ENCODE assay signal across 9 mouse cellular contexts in genomic region chr11:97546804-97547411, GRCm38 (mm10). TPM values are rescaled to one million over a fixed set of nuclear protein-coding genes. Genes with fewer than 3 reads are reported as not detected.
DNase-seq lines count a peak whose midpoint lies in the region; ATAC-seq and TF ChIP-seq lines count a peak whose summit lies in the region.
"Had no signal": no experiment of that assay in that cellular context is flagged by ENCODE, and none has a peak within 500 bp of the region (broad histone marks: within the 10 kb centered on the region; RNA-seq: fewer than 3 reads in every experiment).

No protein-coding gene starts in this region.

- peak; percentile 45; the same call in 1 of the 2 replicates for TF ChIP-seq EP300 in ES-Bruce4 (IDR thresholded peaks at IDR 0.05; ENCODE audit: insufficient read depth, low read depth, low read length)

- H3K27me3 ChIP-seq in ES-Bruce4 (ENCODE audit: control insufficient read depth, insufficient read depth, low read length, poor library complexity, severe bottlenecking): no peaks in the 10 kb centered on the region
- peaks cover 90% of the 10 kb centered on the region for H3K27me3 ChIP-seq in embryonic facial prominence, embryonic 15.5 days
- H3K27me3 ChIP-seq in hindbrain, embryonic 16.5 days (replicated peaks; ENCODE audit: control insufficient read depth, insufficient read depth, low read length): peaks cover 17% of the 10 kb centered on the region; the same call in 1 of the 2 replicates
- H3K27me3 ChIP-seq in liver, embryonic 12.5 days (replicated peaks): peaks cover 100% of the 10 kb centered on the region

- H3K4me1 ChIP-seq in ES-Bruce4 (ENCODE audit: control insufficient read depth, insufficient read depth, low read length): peaks cover 1% of the 10 kb centered on the region
- H3K4me1 ChIP-seq in embryonic facial prominence, embryonic 15.5 days: peaks cover 18% of the 10 kb centered on the region
- peaks cover 34% of the 10 kb centered on the region for H3K4me1 ChIP-seq in hindbrain, embryonic 16.5 days (ENCODE audit: control insufficient read depth, insufficient read depth, low read depth, low read length)
- H3K4me1 ChIP-seq in liver, embryonic 12.5 days: peaks cover 10% of the 10 kb centered on the region; the same call in 1 of the 2 replicates
- H3K4me1 ChIP-seq in olfactory bulb, adult 2 months (ENCODE audit: control insufficient read depth, insufficient read depth, low read length): peaks cover 53% of the 10 kb centered on the region

- ATAC-seq in embryonic facial prominence, embryonic 15.5 days (ENCODE audit: insufficient number of reproducible peaks, low FRiP score, low TSS enrichment, low read depth): peak; percentile 34; the same call in 1 of the 2 replicates
- peak; percentile 32; the same call in 1 of the 2 replicates for ATAC-seq in hindbrain, embryonic 16.5 days
- ATAC-seq in liver, embryonic 12.5 days: 0 out of 2 replicates have a peak, but pooled peaks have one; percentile 43

- TF ChIP-seq CTCF in ES-Bruce4 (IDR thresholded peaks at IDR 0.05; ENCODE audit: low read depth, low read length): no peak
- TF ChIP-seq CTCF in olfactory bulb, adult 2 months (IDR thresholded peaks at IDR 0.05; ENCODE audit: insufficient read depth, low read depth, low read length): no peak

- H3K4me2 ChIP-seq in embryonic facial prominence, embryonic 15.5 days (replicated peaks): peak overlapping the region; percentile 99
- peak overlapping the region; percentile 98 for H3K4me2 ChIP-seq in hindbrain, embryonic 16.5 days (ENCODE audit: low read length)
- H3K4me2 ChIP-seq in liver, embryonic 12.5 days: peak overlapping the region; percentile 75

- H3K4me3 ChIP-seq in ES-Bruce4 (ENCODE audit: low read depth, low read length): peak overlapping the region; percentile 60
- peak overlapping the region; percentile 53 for H3K4me3 ChIP-seq in embryonic facial prominence, embryonic 15.5 days (replicated peaks)
- peak overlapping the region; percentile 55 for H3K4me3 ChIP-seq in hindbrain, embryonic 16.5 days (ENCODE audit: low read length)
- peak overlapping the region; percentile 54 for H3K4me3 ChIP-seq in liver, embryonic 12.5 days
- H3K4me3 ChIP-seq in olfactory bulb, adult 2 months (ENCODE audit: insufficient read depth, low read depth, low read length): peak overlapping the region; percentile 68

- peak overlapping the region; percentile 88 for H3K9ac ChIP-seq in ES-Bruce4 (ENCODE audit: low read depth, poor library complexity, severe bottlenecking)
- 0 out of 2 replicates have a peak overlapping the region, but pooled peaks have one; percentile 23 for H3K9ac ChIP-seq in embryonic facial prominence, embryonic 15.5 days
- H3K9ac ChIP-seq in hindbrain, embryonic 16.5 days (ENCODE audit: low read depth, low read length): peak overlapping the region; percentile 74
- H3K9ac ChIP-seq in liver, embryonic 12.5 days: no peak overlapping the region

- no peak overlapping the region for H3K27ac ChIP-seq in ES-Bruce4 (ENCODE audit: insufficient read depth, low read length)
- H3K27ac ChIP-seq in embryonic facial prominence, embryonic 15.5 days (replicated peaks): no peak overlapping the region
- H3K27ac ChIP-seq in hindbrain, embryonic 16.5 days (ENCODE audit: low read depth, low read length): peak overlapping the region; percentile 19; the same call in 1 of the 2 replicates
- H3K27ac ChIP-seq in liver, embryonic 12.5 days: no peak overlapping the region
- 0 out of 2 replicates have a peak overlapping the region, but pooled peaks have one; percentile 16 for H3K27ac ChIP-seq in olfactory bulb, adult 2 months (ENCODE audit: insufficient read depth, low read depth, low read length)

- no peaks in the 10 kb centered on the region for H3K36me3 ChIP-seq in ES-Bruce4 (ENCODE audit: control insufficient read depth, insufficient read depth, low read length, poor library complexity, severe bottlenecking)
- no peaks in the 10 kb centered on the region for H3K36me3 ChIP-seq in embryonic facial prominence, embryonic 15.5 days
- no peaks in the 10 kb centered on the region for H3K36me3 ChIP-seq in hindbrain, embryonic 16.5 days (ENCODE audit: control insufficient read depth, insufficient read depth, low read length)
- H3K36me3 ChIP-seq in liver, embryonic 12.5 days: no peaks in the 10 kb centered on the region

- WGBS in embryonic facial prominence, embryonic 15.5 days: under 1% methylated on average over 58 of the region's 73 CpGs
- WGBS in hindbrain, embryonic 16.5 days: 0% methylated on average over 29 of the region's 73 CpGs
- WGBS in liver, embryonic 12.5 days (ENCODE audit: insufficient replicate concordance): 1% methylated on average over 58 of the region's 73 CpGs
- WGBS in olfactory bulb, adult 2 months: under 1% methylated on average over 55 of the region's 73 CpGs

- peak; percentile 57 for DNase-seq in adrenal gland, adult 2 months
- no peak for DNase-seq in adrenal gland, postnatal 25 days
- no peak for DNase-seq in layer of hippocampus, postnatal 36 days

- TF ChIP-seq POLR2A in ES-Bruce4 (IDR thresholded peaks at IDR 0.05; ENCODE audit: insufficient read depth, low read length): no peak
- TF ChIP-seq POLR2A in olfactory bulb, adult 2 months (IDR thresholded peaks at IDR 0.05; ENCODE audit: insufficient read depth, low read depth, low read length): no peak

- H3K9me3 ChIP-seq in ES-Bruce4 (replicated peaks; ENCODE audit: control insufficient read depth, insufficient read depth, low read length, poor library complexity, severe bottlenecking): no peaks in the 10 kb centered on the region
- no peaks in the 10 kb centered on the region for H3K9me3 ChIP-seq in embryonic facial prominence, embryonic 15.5 days (replicated peaks)
- no peaks in the 10 kb centered on the region for H3K9me3 ChIP-seq in hindbrain, embryonic 16.5 days (ENCODE audit: control insufficient read depth, low read length)
- H3K9me3 ChIP-seq in liver, embryonic 12.5 days (replicated peaks): no peaks in the 10 kb centered on the region

RNA-seq across cellular contexts. Expression of gene Srcin1, which starts 29.1 kb away (rescaled TPM):
- total RNA-seq in adrenal gland, adult 2 months (2021): 10 to 100 TPM; 11.2 to 13.9 TPM
- 13.8 and 17.9 TPM in 2 replicates for polyA plus RNA-seq in adrenal gland, adult 2 months (2012; rRNA removed)
- total RNA-seq in adrenal gland, postnatal 25 days (2021): 9.8 and 9.9 TPM in 2 replicates
- 7.7 and 8.3 TPM in 2 replicates for polyA plus RNA-seq in ES-Bruce4 (2011; ENCODE audit: insufficient read depth, insufficient read length, low read depth, missing spikeins)
- polyA plus RNA-seq in embryonic facial prominence, embryonic 15.5 days (2015; fragmentation: Nextera tagmentation; extraction: Ambion mirVana): 2.0 and 2.2 TPM in 2 replicates
- 8.0 and 8.9 TPM in 2 replicates for polyA plus RNA-seq in hindbrain, embryonic 16.5 days (2015; fragmentation: Nextera tagmentation; extraction: Ambion mirVana)
- polyA plus RNA-seq in liver, embryonic 12.5 days (2016; fragmentation: Nextera tagmentation; extraction: Ambion mirVana): 0.01 and 0.10 TPM in 2 replicates
- polyA plus RNA-seq in olfactory bulb, adult 2 months (2012; ENCODE audit: insufficient read depth, insufficient read length, low replicate concordance, missing spikeins): not detected in 2 replicates
- total RNA-seq in layer of hippocampus, postnatal 36 days (2021): 100 to 1,000 TPM; 230 to 247 TPM

RNA-seq across cellular contexts. Expression of gene 4933428G20Rik, which starts 46.8 kb away (rescaled TPM):
- under 1 TPM in 1 of 2 experiments, not detected in 1; 0.59 TPM for total RNA-seq in adrenal gland, adult 2 months (2021)
- 0.07 and 0.09 TPM in 2 replicates for polyA plus RNA-seq in adrenal gland, adult 2 months (2012; rRNA removed)
- not detected in 2 replicates for total RNA-seq in adrenal gland, postnatal 25 days (2021)
- not detected in 2 replicates for polyA plus RNA-seq in ES-Bruce4 (2011; ENCODE audit: insufficient read depth, insufficient read length, low read depth, missing spikeins)
- 1.4 and 1.7 TPM in 2 replicates for polyA plus RNA-seq in embryonic facial prominence, embryonic 15.5 days (2015; fragmentation: Nextera tagmentation; extraction: Ambion mirVana)
- 0.85 and 0.87 TPM in 2 replicates for polyA plus RNA-seq in hindbrain, embryonic 16.5 days (2015; fragmentation: Nextera tagmentation; extraction: Ambion mirVana)
- 1.3 and 1.4 TPM in 2 replicates for polyA plus RNA-seq in liver, embryonic 12.5 days (2016; fragmentation: Nextera tagmentation; extraction: Ambion mirVana)
- polyA plus RNA-seq in olfactory bulb, adult 2 months (2012; ENCODE audit: insufficient read depth, insufficient read length, low replicate concordance, missing spikeins): not detected in 2 replicates
- not detected for total RNA-seq in layer of hippocampus, postnatal 36 days (2021)
- total RNA-seq: gastrocnemius, postnatal 36 days had no signal

Comparison
In these comparisons a context has a peak if more than half of its experiments do, and no peak if none do; other contexts are left out.
1. H3K27ac ChIP-seq: peak in hindbrain, embryonic 16.5 days (single experiment) and olfactory bulb, adult 2 months (single experiment); none in ES-Bruce4 (single experiment), embryonic facial prominence, embryonic 15.5 days (single experiment) and liver, embryonic 12.5 days (single experiment).
2. Peak in every context shown above with its lines, with median percentiles within 50 percentile points of each other: H3K4me3 ChIP-seq, ATAC-seq and H3K4me2 ChIP-seq.